Mouse (Mus musculus): Measurements from ENCODE around the gene Lax1.

The Lax1 gene

GRCm38 (mm10) chr1:133689897-133690296 is at the start of gene Lax1:
Gene Lax1, minus strand, starts transcription at chr1:133690108.
- peak; percentile 82 for DNase-seq

GRCm38 (mm10) chr1:133736664-133737063 is 46.8 kb upstream of the Lax1 start:
- no peak for DNase-seq

GRCm38 (mm10) chr1:133735995-133736652 is 46.2 kb upstream of the Lax1 start:
- DNase-seq, result peak; percentile 41

GRCm38 (mm10) chr1:133732814-133733213 is 42.9 kb upstream of the Lax1 start:
- no peak for DNase-seq

- DNase-seq, result no peak
These were observed 38.4 kb upstream of the Lax1 start for GRCm38 (mm10) chr1:133728339-133728738.

GRCm38 (mm10) chr1:133720342-133720741 is 30.4 kb upstream of the Lax1 start:
- DNase-seq, result no peak

- no peak for DNase-seq
These were observed 28.9 kb upstream of the Lax1 start for GRCm38 (mm10) chr1:133718786-133719185.

GRCm38 (mm10) chr1:133718296-133718695 is 28.4 kb upstream of the Lax1 start:
- DNase-seq, result no peak

- peak; percentile 82 for DNase-seq
These were observed 26.6 kb upstream of the Lax1 start for GRCm38 (mm10) chr1:133716464-133716863.

- no peak for DNase-seq
These were observed 25.3 kb upstream of the Lax1 start for GRCm38 (mm10) chr1:133715191-133715590.

GRCm38 (mm10) chr1:133713009-133713370 is 23.1 kb upstream of the Lax1 start:
- DNase-seq, result no peak

GRCm38 (mm10) chr1:133712288-133713008 is 22.5 kb upstream of the Lax1 start:
- no peak for DNase-seq

GRCm38 (mm10) chr1:133711376-133711775 is 21.5 kb upstream of the Lax1 start:
- peak; percentile 61 for DNase-seq

GRCm38 (mm10) chr1:133710895-133711294 is 21.0 kb upstream of the Lax1 start:
- DNase-seq, result no peak

GRCm38 (mm10) chr1:133709292-133709691 is 19.4 kb upstream of the Lax1 start:
- DNase-seq, result peak; percentile 56

GRCm38 (mm10) chr1:133701824-133702223 is 11.9 kb upstream of the Lax1 start:
- peak; percentile 53 for DNase-seq

- no peak for DNase-seq
These were observed 8.2 kb upstream of the Lax1 start for GRCm38 (mm10) chr1:133697935-133698620.

- DNase-seq, result no peak
These were observed 6.0 kb upstream of the Lax1 start for GRCm38 (mm10) chr1:133695901-133696300.

- DNase-seq, result peak; percentile 30
These were observed 5.0 kb upstream of the Lax1 start for GRCm38 (mm10) chr1:133694876-133695275.

- DNase-seq, result no peak
These were observed 4.4 kb upstream of the Lax1 start for GRCm38 (mm10) chr1:133694301-133694700.

- no peak for DNase-seq
These were observed 3.7 kb upstream of the Lax1 start for GRCm38 (mm10) chr1:133693536-133694114.

- DNase-seq, result no peak
These were observed 2.3 kb upstream of the Lax1 start for GRCm38 (mm10) chr1:133692195-133692594.

GRCm38 (mm10) chr1:133691046-133691445 is 1.1 kb upstream of the Lax1 start:
- DNase-seq, result no peak

GRCm38 (mm10) chr1:133688301-133688700 is 1.6 kb downstream of the Lax1 start:
- DNase-seq, result no peak
